ENCODE assay signal across 18 mouse cellular contexts in the genomic region with DNA sequence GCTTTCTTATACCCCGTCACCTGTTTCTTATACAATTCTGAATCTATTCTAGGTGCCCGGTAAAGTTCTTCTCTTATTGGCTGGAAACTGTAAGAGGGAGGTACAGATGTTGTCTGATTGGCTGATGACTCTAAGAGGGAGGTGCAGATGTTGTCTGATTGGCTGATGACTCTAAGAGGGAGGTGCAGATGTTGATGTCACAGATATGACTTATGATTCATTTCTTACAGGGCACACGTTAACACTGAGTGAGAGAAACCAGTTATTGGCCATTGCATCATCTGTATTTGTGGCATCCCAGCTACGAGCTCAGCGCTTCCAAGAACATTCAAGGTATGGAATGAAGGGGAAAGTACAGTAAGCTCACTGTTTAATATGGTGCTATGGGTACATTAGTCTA.
"Had no signal": no experiment of that assay in that cellular context is flagged by ENCODE, and none has a peak within 500 bp of the region (broad histone marks: within the 10 kb centered on the region; RNA-seq: fewer than 3 reads in every experiment).

No protein-coding gene starts in this region.

- H3K36me3 ChIP-seq: kidney, embryonic 15.5 days; limb, embryonic 12.5 days; limb, embryonic 15.5 days; liver, embryonic 15.5 days; midbrain, embryonic 12.5 days; midbrain, embryonic 15.5 days; neural tube, embryonic 13.5 days had no signal

- DNase-seq: kidney, adult 11 months; kidney, adult 8-10 months; kidney, postnatal 10 days; kidney, postnatal 36 days; left cerebral cortex, postnatal 4 days; lung, embryonic 14.5 days; lung, postnatal 10 days; lung, postnatal 36 days; thymus, adult 18-20 months; thymus, postnatal 36 days had no signal

- H3K4me1 ChIP-seq: kidney, embryonic 15.5 days; limb, embryonic 12.5 days; limb, embryonic 15.5 days; liver, embryonic 15.5 days; midbrain, embryonic 12.5 days; midbrain, embryonic 15.5 days; neural tube, embryonic 13.5 days had no signal

- H3K27ac ChIP-seq: kidney, embryonic 15.5 days; limb, embryonic 12.5 days; limb, embryonic 15.5 days; liver, embryonic 15.5 days; midbrain, embryonic 12.5 days; midbrain, embryonic 15.5 days; neural tube, embryonic 13.5 days had no signal

- H3K9me3 ChIP-seq: kidney, embryonic 15.5 days; limb, embryonic 12.5 days; limb, embryonic 15.5 days; liver, embryonic 15.5 days; midbrain, embryonic 12.5 days; midbrain, embryonic 15.5 days; neural tube, embryonic 13.5 days had no signal

- ATAC-seq: midbrain, embryonic 15.5 days had no signal

- H3K4me2 ChIP-seq: kidney, embryonic 15.5 days; limb, embryonic 12.5 days; limb, embryonic 15.5 days; liver, embryonic 11.5 days; liver, embryonic 15.5 days; lung, embryonic 14.5 days; midbrain, embryonic 12.5 days; midbrain, embryonic 15.5 days; neural tube, embryonic 13.5 days had no signal

- H3K4me3 ChIP-seq: kidney, embryonic 15.5 days; limb, embryonic 12.5 days; limb, embryonic 15.5 days; liver, embryonic 15.5 days; midbrain, embryonic 12.5 days; midbrain, embryonic 15.5 days; neural tube, embryonic 13.5 days had no signal

- H3K27me3 ChIP-seq: kidney, embryonic 15.5 days; limb, embryonic 12.5 days; limb, embryonic 15.5 days; liver, embryonic 15.5 days; midbrain, embryonic 12.5 days; midbrain, embryonic 15.5 days; neural tube, embryonic 13.5 days had no signal

- H3K9ac ChIP-seq: kidney, embryonic 15.5 days; limb, embryonic 12.5 days; limb, embryonic 15.5 days; liver, embryonic 15.5 days; lung, embryonic 14.5 days; midbrain, embryonic 12.5 days; midbrain, embryonic 15.5 days; neural tube, embryonic 13.5 days had no signal
